Mouse (Mus musculus): ENCODE measurements at regions not wholly inside any gene's neighbourhood (a gene's known extent, or its start where the extent isn't known, plus 50 kb on each side); places are given as distances from the start of the nearest gene placed in this dataset.
"Not testable (repeated sequence)": the region's sequence is repeated elsewhere in the genome, so short reads cannot be mapped to it uniquely, and the experiment has no call there.

- DNase-seq (ENCODE audit: low spot score in 2 of 2): no peak
Measured at GRCm38 (mm10) chr3:117117838-117118237, 149.1 kb upstream of the Palmd start.

- no peak for DNase-seq (ENCODE audit: low spot score in 2 of 2)
Measured at GRCm38 (mm10) chr3:117116210-117116609, 147.4 kb upstream of the Palmd start.

GRCm38 (mm10) chr3:117112766-117113165 lies 144.0 kb upstream of the Palmd start:
- no peak for DNase-seq (ENCODE audit: low spot score in 2 of 2)

GRCm38 (mm10) chr3:117112304-117112703 lies 143.5 kb upstream of the Palmd start:
- DNase-seq (ENCODE audit: low spot score in 2 of 2): no peak

GRCm38 (mm10) chr3:117108966-117109700 lies 140.3 kb upstream of the Palmd start:
- DNase-seq (ENCODE audit: low spot score in 2 of 2): no peak

- no peak for DNase-seq (ENCODE audit: low spot score in 2 of 2)
Measured at GRCm38 (mm10) chr3:117107986-117108385, 139.2 kb upstream of the Palmd start.

- DNase-seq (ENCODE audit: low spot score in 2 of 2): no peak
Measured at GRCm38 (mm10) chr3:117107378-117107777, 138.6 kb upstream of the Palmd start.

GRCm38 (mm10) chr3:117087646-117088045 lies 118.9 kb upstream of the Palmd start:
- no peak for DNase-seq (ENCODE audit: low spot score in 2 of 2)

GRCm38 (mm10) chr3:117076734-117077133 lies 107.9 kb upstream of the Palmd start:
- no peak for DNase-seq (ENCODE audit: low spot score in 2 of 2)

GRCm38 (mm10) chr3:117073399-117073798 lies 104.6 kb upstream of the Palmd start:
- DNase-seq (ENCODE audit: low spot score in 2 of 2): no peak

GRCm38 (mm10) chr3:117072998-117073397 lies 104.2 kb upstream of the Palmd start:
- DNase-seq (ENCODE audit: low spot score in 2 of 2): no peak

GRCm38 (mm10) chr3:117071851-117072250 lies 103.1 kb upstream of the Palmd start:
- DNase-seq (ENCODE audit: low spot score in 2 of 2): no peak

- DNase-seq (ENCODE audit: low spot score in 2 of 2): no peak
Measured at GRCm38 (mm10) chr3:117067470-117068053, 98.8 kb upstream of the Palmd start.

GRCm38 (mm10) chr3:117065904-117066303 lies 97.1 kb upstream of the Palmd start:
- DNase-seq (ENCODE audit: low spot score in 2 of 2): no peak

- no peak for DNase-seq (ENCODE audit: low spot score in 2 of 2)
Measured at GRCm38 (mm10) chr3:117061831-117062230, 93.0 kb upstream of the Palmd start.

GRCm38 (mm10) chr3:117061182-117061581 lies 92.4 kb upstream of the Palmd start:
- DNase-seq (ENCODE audit: low spot score in 2 of 2): no peak

GRCm38 (mm10) chr3:117054711-117055110 lies 85.9 kb upstream of the Palmd start:
- DNase-seq (ENCODE audit: low spot score in 2 of 2): not testable (repeated sequence)

- no peak for DNase-seq (ENCODE audit: low spot score in 2 of 2)
Measured at GRCm38 (mm10) chr3:117051431-117051830, 82.6 kb upstream of the Palmd start.

- no peak for DNase-seq (ENCODE audit: low spot score in 2 of 2)
Measured at GRCm38 (mm10) chr3:117050909-117051308, 82.1 kb upstream of the Palmd start.

- DNase-seq (ENCODE audit: low spot score in 2 of 2): no peak
Measured at GRCm38 (mm10) chr3:117049410-117049809, 80.6 kb upstream of the Palmd start.

- no peak for DNase-seq (ENCODE audit: low spot score in 2 of 2)
Measured at GRCm38 (mm10) chr3:117044809-117045208, 76.0 kb upstream of the Palmd start.

- no peak for DNase-seq (ENCODE audit: low spot score in 2 of 2)
Measured at GRCm38 (mm10) chr3:117044304-117044703, 75.5 kb upstream of the Palmd start.

GRCm38 (mm10) chr3:117038928-117039300 lies 70.1 kb upstream of the Palmd start:
- no peak for DNase-seq (ENCODE audit: low spot score in 2 of 2)
